Mouse (Mus musculus): Measurements from ENCODE around the gene Asxl2. TPM values are rescaled to one million over a fixed set of nuclear protein-coding genes. Genes with fewer than 3 reads are reported as not detected.

Gene Asxl2
- 19.1 and 20.0 TPM in 2 replicates for polyA plus RNA-seq (2015; fragmentation: Nextera tagmentation; extraction: Ambion mirVana)

GRCm38 (mm10) chr12:3426530-3427034, at the start of gene Asxl2:
Gene Asxl2 (plus strand): TSS chr12:3426857.
- under 1% methylated on average over 53 of the region's 53 CpGs for WGBS
- H3K4me2 ChIP-seq: peak within 1 kb of the TSS; percentile 57
- H3K4me3 ChIP-seq (replicated peaks): peak within 1 kb of the TSS; percentile 97
- peak; percentile 96 for ATAC-seq (replicated peaks; ENCODE audit: low FRiP score)
- no peaks in the 10 kb centered on the region for H3K27me3 ChIP-seq
- peaks cover 18% of the 10 kb centered on the region for H3K4me1 ChIP-seq
- H3K9ac ChIP-seq: peak within 1 kb of the TSS; percentile 96
- no peaks in the 10 kb centered on the region for H3K9me3 ChIP-seq (replicated peaks)
- H3K27ac ChIP-seq: peak within 1 kb of the TSS; percentile 99
- peaks cover 7% of the 10 kb centered on the region for H3K36me3 ChIP-seq

- H3K4me3 ChIP-seq (replicated peaks): no peak overlapping the region
- H3K9me3 ChIP-seq (replicated peaks): no peaks in the 10 kb centered on the region
- H3K27ac ChIP-seq: no peak overlapping the region
- no peak for ATAC-seq (replicated peaks; ENCODE audit: low FRiP score)
- H3K27me3 ChIP-seq: no peaks in the 10 kb centered on the region
- no peaks in the 10 kb centered on the region for H3K4me1 ChIP-seq
- no peak overlapping the region for H3K9ac ChIP-seq
- WGBS: 31% methylated on average over 3 of the region's 3 CpGs
- H3K4me2 ChIP-seq: no peak overlapping the region
- peaks cover 24% of the 10 kb centered on the region for H3K36me3 ChIP-seq
Measured at GRCm38 (mm10) chr12:3377190-3377589, 49.5 kb upstream of the Asxl2 start.

GRCm38 (mm10) chr12:3377755-3378154, 48.9 kb upstream of the Asxl2 start:
- H3K9ac ChIP-seq: no peak overlapping the region
- H3K4me2 ChIP-seq: no peak overlapping the region
- H3K27me3 ChIP-seq: no peaks in the 10 kb centered on the region
- no peaks in the 10 kb centered on the region for H3K9me3 ChIP-seq (replicated peaks)
- ATAC-seq (replicated peaks; ENCODE audit: low FRiP score): no peak
- peaks cover 30% of the 10 kb centered on the region for H3K36me3 ChIP-seq
- H3K4me1 ChIP-seq: no peaks in the 10 kb centered on the region
- no peak overlapping the region for H3K27ac ChIP-seq
- no peak overlapping the region for H3K4me3 ChIP-seq (replicated peaks)
- 76% methylated on average over 5 of the region's 5 CpGs for WGBS

- Histone ChIP-seq H3K4me1 (no peaks in the 10 kb centered on the region), H3K9ac (no peak overlapping the region), H3K27me3 (no peaks in the 10 kb centered on the region), H3K9me3 (replicated peaks) (no peaks in the 10 kb centered on the region), H3K36me3 (peaks cover 49% of the 10 kb centered on the region), H3K4me3 (replicated peaks) (no peak overlapping the region), H3K4me2 (no peak overlapping the region), H3K27ac (no peak overlapping the region)
- 75% methylated on average over 1 of the region's 1 CpGs for WGBS
- ATAC-seq (replicated peaks; ENCODE audit: low FRiP score): no peak
Measured at GRCm38 (mm10) chr12:3384860-3385259, 41.8 kb upstream of the Asxl2 start.

- Histone ChIP-seq H3K4me1 (no peaks in the 10 kb centered on the region), H3K36me3 (peaks cover 51% of the 10 kb centered on the region), H3K4me3 (replicated peaks) (no peak overlapping the region), H3K9ac (no peak overlapping the region), H3K9me3 (replicated peaks) (no peaks in the 10 kb centered on the region), H3K4me2 (no peak overlapping the region), H3K27me3 (no peaks in the 10 kb centered on the region), H3K27ac (no peak overlapping the region)
- ATAC-seq (replicated peaks; ENCODE audit: low FRiP score): no peak
- WGBS: 83% methylated on average over 6 of the region's 6 CpGs
Measured at GRCm38 (mm10) chr12:3385271-3385670, 41.4 kb upstream of the Asxl2 start.

- H3K9ac ChIP-seq: no peak overlapping the region
- no peak overlapping the region for H3K4me3 ChIP-seq (replicated peaks)
- peaks cover 51% of the 10 kb centered on the region for H3K36me3 ChIP-seq
- H3K27me3 ChIP-seq: no peaks in the 10 kb centered on the region
- WGBS: 72% methylated on average over 10 of the region's 10 CpGs
- no peak overlapping the region for H3K4me2 ChIP-seq
- H3K27ac ChIP-seq: no peak overlapping the region
- ATAC-seq (replicated peaks; ENCODE audit: low FRiP score): no peak
- no peaks in the 10 kb centered on the region for H3K4me1 ChIP-seq
- no peaks in the 10 kb centered on the region for H3K9me3 ChIP-seq (replicated peaks)
Measured at GRCm38 (mm10) chr12:3385940-3386339, 40.7 kb upstream of the Asxl2 start.

- Histone ChIP-seq H3K9ac (no peak overlapping the region), H3K9me3 (replicated peaks) (no peaks in the 10 kb centered on the region), H3K36me3 (peaks cover 36% of the 10 kb centered on the region), H3K4me2 (no peak overlapping the region), H3K27me3 (no peaks in the 10 kb centered on the region), H3K27ac (no peak overlapping the region), H3K4me1 (no peaks in the 10 kb centered on the region), H3K4me3 (replicated peaks) (no peak overlapping the region)
- WGBS: 93% methylated on average over 16 of the region's 16 CpGs
- no peak for ATAC-seq (replicated peaks; ENCODE audit: low FRiP score)
Measured at GRCm38 (mm10) chr12:3387891-3388290, 38.8 kb upstream of the Asxl2 start.

- no peak overlapping the region for H3K4me2 ChIP-seq
- peaks cover 40% of the 10 kb centered on the region for H3K36me3 ChIP-seq
- ATAC-seq (replicated peaks; ENCODE audit: low FRiP score): peak; percentile 27; the same call in 1 of the 2 replicates
- H3K27ac ChIP-seq: no peak overlapping the region
- no peaks in the 10 kb centered on the region for H3K27me3 ChIP-seq
- 90% methylated on average over 12 of the region's 12 CpGs for WGBS
- H3K9me3 ChIP-seq (replicated peaks): no peaks in the 10 kb centered on the region
- H3K4me1 ChIP-seq: no peaks in the 10 kb centered on the region
- no peak overlapping the region for H3K9ac ChIP-seq
- no peak overlapping the region for H3K4me3 ChIP-seq (replicated peaks)
Measured at GRCm38 (mm10) chr12:3389394-3389793, 37.3 kb upstream of the Asxl2 start.

- no peak for ATAC-seq (replicated peaks; ENCODE audit: low FRiP score)
- H3K27ac ChIP-seq: no peak overlapping the region
- 93% methylated on average over 2 of the region's 2 CpGs for WGBS
Measured at GRCm38 (mm10) chr12:3390071-3390470, 36.6 kb upstream of the Asxl2 start.

GRCm38 (mm10) chr12:3390577-3391262, 35.9 kb upstream of the Asxl2 start:
- no peaks in the 10 kb centered on the region for H3K27me3 ChIP-seq
- H3K9ac ChIP-seq: no peak overlapping the region
- peak; percentile 71 for ATAC-seq (replicated peaks; ENCODE audit: low FRiP score)
- H3K9me3 ChIP-seq (replicated peaks): no peaks in the 10 kb centered on the region
- 36% methylated on average over 12 of the region's 12 CpGs for WGBS
- no peaks in the 10 kb centered on the region for H3K4me1 ChIP-seq
- H3K4me3 ChIP-seq (replicated peaks): no peak overlapping the region
- no peak overlapping the region for H3K4me2 ChIP-seq
- peaks cover 40% of the 10 kb centered on the region for H3K36me3 ChIP-seq
- H3K27ac ChIP-seq: no peak overlapping the region

More at GRCm38 (mm10) chr12:3390071-3390470, 36.6 kb upstream of the Asxl2 start:
- Histone ChIP-seq H3K4me2 (no peak overlapping the region), H3K4me1 (no peaks in the 10 kb centered on the region), H3K27me3 (no peaks in the 10 kb centered on the region), H3K36me3 (peaks cover 40% of the 10 kb centered on the region), H3K9ac (no peak overlapping the region), H3K4me3 (replicated peaks) (no peak overlapping the region), H3K9me3 (replicated peaks) (no peaks in the 10 kb centered on the region)

- no peak for ATAC-seq (replicated peaks; ENCODE audit: low FRiP score)
- WGBS: 83% methylated on average over 1 of the region's 1 CpGs
Measured at GRCm38 (mm10) chr12:3391276-3391675, 35.4 kb upstream of the Asxl2 start.

GRCm38 (mm10) chr12:3393140-3393539, 33.5 kb upstream of the Asxl2 start:
- no peaks in the 10 kb centered on the region for H3K9me3 ChIP-seq (replicated peaks)
- no peaks in the 10 kb centered on the region for H3K27me3 ChIP-seq
- peaks cover 27% of the 10 kb centered on the region for H3K36me3 ChIP-seq
- H3K9ac ChIP-seq: no peak overlapping the region
- no peak for ATAC-seq (replicated peaks; ENCODE audit: low FRiP score)
- no peak overlapping the region for H3K4me3 ChIP-seq (replicated peaks)
- H3K27ac ChIP-seq: no peak overlapping the region
- no peak overlapping the region for H3K4me2 ChIP-seq
- WGBS: 84% methylated on average over 4 of the region's 4 CpGs
- no peaks in the 10 kb centered on the region for H3K4me1 ChIP-seq

More at GRCm38 (mm10) chr12:3391276-3391675, 35.4 kb upstream of the Asxl2 start:
- Histone ChIP-seq H3K9me3 (replicated peaks) (no peaks in the 10 kb centered on the region), H3K27me3 (no peaks in the 10 kb centered on the region), H3K4me2 (no peak overlapping the region), H3K36me3 (peaks cover 37% of the 10 kb centered on the region), H3K4me1 (no peaks in the 10 kb centered on the region), H3K9ac (no peak overlapping the region), H3K4me3 (replicated peaks) (no peak overlapping the region), H3K27ac (no peak overlapping the region)

All from kidney, embryonic 15.5 days (tissue).